Mouse (Mus musculus) kidney, embryonic 14.5 days (tissue): ENCODE results near the gene Dkk1. TPM values are rescaled to one million over a fixed set of nuclear protein-coding genes. Genes with fewer than 3 reads are reported as not detected.
A peak's percentile ranks its signal among the peaks of the same experiment; 100 is the strongest.

Source experiments
- ATAC-seq: fragments of 200-750 bp; cut with Nextera tagmentation; 2 replicates; pipeline ENCODE4 v1.8.0; 2017; ENCODE audit warnings: moderate number of reproducible peaks, mild to moderate bottlenecking, moderate TSS enrichment, moderate library complexity; ENCODE audit not compliant: low FRiP score, low TSS enrichment
- H3K27ac ChIP-seq: fragments of 300-500 bp; sonication (generic); 2 replicates; pipeline ENCODE4 v1.5.1; 2014; ENCODE audit warnings: low read depth, mild to moderate bottlenecking, low read length, moderate library complexity, mixed read lengths
- H3K27me3 ChIP-seq: fragments of 300-500 bp; sonication (generic); 2 replicates; pipeline ENCODE4 v1.6.1; 2014; ENCODE audit warnings: mild to moderate bottlenecking, low read length; ENCODE audit not compliant: control insufficient read depth, insufficient read depth
- H3K36me3 ChIP-seq: fragments of 300-500 bp; sonication (generic); 2 replicates; pipeline ENCODE4 v1.6.1; 2014; ENCODE audit warnings: low read length, mixed read lengths; ENCODE audit not compliant: control insufficient read depth, insufficient read depth
- H3K4me1 ChIP-seq: fragments of 300-500 bp; sonication (generic); 2 replicates; pipeline ENCODE4 v1.6.1; 2014; ENCODE audit warnings: low read length, mixed read lengths; ENCODE audit not compliant: control insufficient read depth, insufficient read depth
- H3K4me2 ChIP-seq: fragments of 300-500 bp; sonication (generic); replicated peaks from 2 replicates; pipeline ENCODE4 v1.6.1; 2014; ENCODE audit warnings: low read depth, mild to moderate bottlenecking, low read length
- H3K4me3 ChIP-seq: fragments of 300-500 bp; sonication (generic); 2 replicates; pipeline ENCODE4 v1.5.1; 2014; ENCODE audit warnings: mild to moderate bottlenecking, low read length
- H3K9ac ChIP-seq: fragments of 300-500 bp; sonication (generic); 2 replicates; pipeline ENCODE4 v1.6.1; 2014; ENCODE audit warnings: low read depth, mild to moderate bottlenecking, low read length, moderate library complexity
- H3K9me3 ChIP-seq: fragments of 300-500 bp; sonication (generic); 2 replicates; pipeline ENCODE4 v1.6.1; 2016; ENCODE audit warnings: low read length; ENCODE audit not compliant: control insufficient read depth
- WGBS: fragments of 180-500 bp; shearing (Covaris S2); extraction: QIAGEN DNeasy Blood & Tissue Kit; methylation state at CpG from one replicate; pipeline ENCODE4 v1.1.7; 2014; 5-methylcytosine and 5-hydroxymethylcytosine counted together
- polyA plus RNA-seq: library from polyadenylated mRNA; unstranded; fragments of >200 nt; fragmentation: Nextera tagmentation; extraction: Ambion mirVana; gene quantifications from 2 replicates; pipeline ENCODE4 v1.2.1, GENCODE M21; 2014

Dkk1 gene
- polyA plus RNA-seq = 31.2 and 37.8 TPM in 2 replicates

DNA sequence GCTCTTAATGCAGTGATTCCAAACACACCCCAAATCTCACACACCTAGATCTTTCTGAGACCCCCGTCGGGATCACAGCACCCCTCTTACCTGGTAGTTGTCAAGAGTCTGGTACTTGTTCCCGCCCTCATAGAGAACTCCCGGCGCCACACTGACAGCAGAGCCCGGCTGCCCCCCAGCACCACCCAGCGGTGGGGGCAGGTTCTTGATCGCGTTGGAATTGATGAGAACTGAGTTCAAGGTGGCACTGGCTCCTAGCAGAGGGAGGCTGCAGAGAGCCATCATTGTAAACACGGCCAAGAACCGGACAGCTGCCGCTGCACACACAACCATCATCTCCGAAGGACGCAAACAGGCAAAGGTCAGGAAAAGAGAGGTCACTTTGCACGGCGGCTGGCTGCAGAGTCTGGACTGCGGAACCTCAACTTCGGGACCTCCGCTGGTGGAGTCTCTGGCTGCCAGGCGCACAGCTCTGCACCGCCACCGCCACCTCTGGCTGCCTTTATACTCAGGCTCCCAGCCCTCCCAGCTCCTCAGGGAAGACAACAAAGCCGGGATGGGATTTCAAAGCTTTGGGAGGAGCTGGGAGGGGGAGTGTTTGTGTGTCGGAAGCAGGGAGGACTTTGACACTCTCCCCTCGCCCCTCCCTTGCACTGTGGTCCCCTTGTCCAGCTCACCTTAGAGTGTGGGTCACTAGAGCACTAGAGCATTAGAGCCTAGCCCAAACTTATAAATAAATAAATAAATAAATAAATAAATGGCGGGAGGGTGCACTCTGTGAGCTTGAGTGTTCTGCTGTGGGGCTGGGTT, at the start of gene Dkk1:
Dkk1 (minus strand) TSS at position 622 of the 810 bp plus-strand sequence.
- peak; percentile 90 for ATAC-seq
- H3K4me1 ChIP-seq = peaks cover 5% of the 10 kb centered on the region; the same call in 1 of the 2 replicates
- no peaks in the 10 kb centered on the region for H3K9me3 ChIP-seq
- peak within 1 kb of the TSS; percentile 54; the same call in 1 of the 2 replicates for H3K9ac ChIP-seq
- H3K4me2 ChIP-seq = peak within 1 kb of the TSS; percentile 68
- WGBS = under 1% methylated on average over 26 of the region's 26 CpGs
- H3K27me3 ChIP-seq = peaks cover 15% of the 10 kb centered on the region; the same call in 1 of the 2 replicates
- peak within 1 kb of the TSS; percentile 52 for H3K4me3 ChIP-seq
- no peaks in the 10 kb centered on the region for H3K36me3 ChIP-seq
- H3K27ac ChIP-seq = no peak within 1 kb of the TSS

DNA sequence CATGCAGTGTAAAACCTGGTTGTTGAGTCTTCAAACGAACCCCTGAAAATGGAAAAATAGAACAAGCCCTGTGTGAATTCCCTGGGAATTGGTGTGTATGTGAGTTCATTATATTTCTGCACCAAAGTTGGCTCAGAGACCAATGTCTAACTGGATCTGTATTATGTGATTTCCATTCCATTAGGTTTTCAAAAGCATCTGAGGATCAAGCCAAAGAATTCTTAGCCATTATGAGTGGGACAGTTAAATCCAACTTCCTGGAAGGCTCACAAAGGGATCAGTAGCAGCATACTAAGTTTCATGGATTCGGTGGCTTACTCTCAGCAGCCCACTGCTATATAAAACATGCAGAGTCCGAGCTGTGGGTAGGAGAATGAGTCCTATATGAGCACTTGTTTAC, 36.9 kb upstream of the Dkk1 start:
- H3K9me3 ChIP-seq = no peaks in the 10 kb centered on the region
- ATAC-seq = no peak
- H3K4me3 ChIP-seq = no peak overlapping the region
- H3K27me3 ChIP-seq = no peaks in the 10 kb centered on the region
- no peak overlapping the region for H3K4me2 ChIP-seq
- H3K4me1 ChIP-seq = no peaks in the 10 kb centered on the region
- no peaks in the 10 kb centered on the region for H3K36me3 ChIP-seq
- WGBS = 83% methylated on average over 3 of the region's 3 CpGs
- H3K9ac ChIP-seq = no peak overlapping the region
- no peak overlapping the region for H3K27ac ChIP-seq

DNA sequence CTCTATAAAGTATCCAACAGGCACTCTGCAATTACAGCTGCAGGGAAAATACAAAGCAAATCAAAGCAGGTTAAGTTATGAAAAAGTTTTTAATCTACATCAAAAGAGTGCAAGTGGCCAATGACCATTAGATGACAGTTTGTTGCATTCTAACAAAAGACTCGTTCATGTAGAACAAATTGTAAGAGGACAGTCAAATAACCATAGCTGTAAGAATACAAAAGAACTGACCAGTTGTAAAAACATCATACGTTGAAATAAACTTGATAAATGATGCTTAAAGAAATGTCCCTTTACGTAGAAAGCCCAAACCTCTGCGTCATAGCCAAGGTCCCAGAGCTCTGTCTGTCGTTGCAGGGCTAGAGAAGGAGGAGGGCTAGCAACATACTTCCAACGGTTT, 15.1 kb upstream of the Dkk1 start:
- H3K36me3 ChIP-seq = no peaks in the 10 kb centered on the region
- WGBS = 73% methylated on average over 6 of the region's 6 CpGs
- no peak for ATAC-seq

DNA sequence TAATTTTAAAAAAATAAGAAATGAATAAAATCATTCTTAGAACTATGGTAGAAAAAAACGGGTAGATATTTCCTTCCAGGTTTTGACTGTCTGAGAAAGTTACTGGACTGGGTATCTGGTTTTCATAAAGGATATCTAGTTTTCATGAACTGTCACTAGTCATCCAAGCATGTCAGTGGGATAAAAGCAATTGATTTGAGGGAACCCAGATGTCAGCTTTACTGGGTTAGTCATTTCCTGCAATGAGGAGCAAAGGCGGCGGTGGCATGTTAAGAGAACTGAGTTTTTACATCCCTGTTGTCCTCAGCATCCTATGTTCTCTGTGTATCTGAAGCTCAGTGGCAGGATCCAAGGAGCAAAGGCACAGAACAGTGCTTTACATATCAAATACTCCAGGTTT, 14.4 kb upstream of the Dkk1 start:
- no peaks in the 10 kb centered on the region for H3K9me3 ChIP-seq
- H3K4me2 ChIP-seq = no peak overlapping the region
- no peaks in the 10 kb centered on the region for H3K27me3 ChIP-seq
- H3K4me1 ChIP-seq = no peaks in the 10 kb centered on the region
- no peak for ATAC-seq
- 86% methylated on average over 3 of the region's 3 CpGs for WGBS
- H3K36me3 ChIP-seq = no peaks in the 10 kb centered on the region
- H3K27ac ChIP-seq = no peak overlapping the region
- H3K9ac ChIP-seq = no peak overlapping the region
- no peak overlapping the region for H3K4me3 ChIP-seq

More for the DNA sequence above, 15.1 kb upstream of the Dkk1 start:
- Histone ChIP-seq H3K4me3 (no peak overlapping the region), H3K9me3 (no peaks in the 10 kb centered on the region), H3K4me1 (no peaks in the 10 kb centered on the region), H3K9ac (no peak overlapping the region), H3K27me3 (no peaks in the 10 kb centered on the region), H3K4me2 (no peak overlapping the region), H3K27ac (no peak overlapping the region)

DNA sequence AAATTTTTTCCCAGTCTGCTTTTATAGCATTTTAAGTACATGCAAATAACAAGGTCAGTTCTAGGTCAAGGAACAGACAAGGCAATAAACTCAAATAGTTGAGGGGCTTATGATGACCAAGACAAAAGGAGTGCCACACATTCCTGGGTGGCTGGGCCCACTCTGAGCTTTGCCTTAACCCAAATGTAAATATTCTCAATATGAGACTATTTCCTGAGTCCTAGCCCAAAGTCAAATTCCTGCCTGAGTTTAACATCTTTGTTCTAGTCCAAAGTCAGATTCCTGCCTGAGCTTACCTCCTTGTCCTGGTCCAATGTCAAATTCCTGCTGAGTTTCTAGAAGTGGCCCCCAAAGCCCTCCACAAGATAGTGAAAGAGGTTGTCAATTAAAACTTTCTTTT, 8.6 kb upstream of the Dkk1 start:
- H3K9me3 ChIP-seq = no peaks in the 10 kb centered on the region
- ATAC-seq = no peak
- H3K9ac ChIP-seq = no peak overlapping the region
- H3K27ac ChIP-seq = no peak overlapping the region
- H3K4me2 ChIP-seq = no peak overlapping the region
- no peaks in the 10 kb centered on the region for H3K36me3 ChIP-seq
- H3K27me3 ChIP-seq = no peaks in the 10 kb centered on the region
- no peak overlapping the region for H3K4me3 ChIP-seq
- no peaks in the 10 kb centered on the region for H3K4me1 ChIP-seq

DNA sequence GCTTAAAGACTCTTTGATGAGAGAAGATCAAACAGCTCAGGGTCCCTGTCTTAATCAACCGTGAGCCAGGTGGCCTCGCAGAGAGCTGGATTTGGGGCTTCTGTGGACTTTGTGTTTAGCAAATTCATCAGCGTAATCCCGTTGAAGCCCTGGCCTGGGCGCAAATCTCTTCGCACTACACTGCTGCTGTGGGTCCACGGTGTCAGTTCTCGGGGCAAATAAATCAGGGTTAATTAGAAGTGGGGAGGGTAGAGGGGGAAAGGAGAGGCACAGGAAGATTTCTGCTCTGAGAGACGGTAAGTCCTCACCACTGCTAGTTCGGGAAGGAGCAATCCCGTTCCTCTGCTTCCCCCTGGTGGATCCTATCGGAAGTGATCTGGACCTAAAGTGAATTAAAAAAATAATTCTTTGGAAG, 5.0 kb upstream of the Dkk1 start:
- Histone ChIP-seq H3K9ac (peak overlapping the region; percentile 25), H3K36me3 (no peaks in the 10 kb centered on the region), H3K4me2 (peak overlapping the region; percentile 40), H3K9me3 (no peaks in the 10 kb centered on the region), H3K4me3 (peak overlapping the region; percentile 25), H3K27ac (no peak overlapping the region), H3K4me1 (peaks cover 5% of the 10 kb centered on the region; the same call in 1 of the 2 replicates), H3K27me3 (0 out of 2 replicates have a peak, but pooled peaks cover 3% of the 10 kb centered on the region)
- ATAC-seq = peak; percentile 77
- WGBS = under 1% methylated on average over 12 of the region's 12 CpGs

DNA sequence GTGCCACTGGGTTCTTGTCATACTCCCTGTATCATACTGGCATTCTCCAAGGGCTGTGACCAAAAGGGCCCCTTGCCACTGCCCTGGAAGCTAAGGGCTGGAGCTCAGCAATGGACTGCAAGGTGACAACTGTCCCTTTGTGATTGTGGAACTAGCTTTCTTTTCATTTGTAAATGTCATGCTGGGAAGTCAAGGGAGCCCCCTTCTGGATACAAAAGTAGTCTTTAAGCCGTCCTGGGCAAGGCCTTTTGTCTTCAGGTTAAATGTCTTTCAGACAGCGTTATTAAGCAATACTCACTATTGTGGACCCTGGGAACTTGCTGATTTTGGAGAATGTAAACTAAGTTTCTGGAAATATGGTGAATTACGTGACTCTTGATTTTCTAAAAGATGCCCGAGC, 4.3 kb upstream of the Dkk1 start:
- peaks cover 5% of the 10 kb centered on the region; the same call in 1 of the 2 replicates for H3K4me1 ChIP-seq
- no peak overlapping the region for H3K27ac ChIP-seq
- H3K9me3 ChIP-seq = no peaks in the 10 kb centered on the region
- no peak for ATAC-seq
- no peaks in the 10 kb centered on the region for H3K36me3 ChIP-seq
- 21% methylated on average over 4 of the region's 4 CpGs for WGBS
- H3K27me3 ChIP-seq = 0 out of 2 replicates have a peak, but pooled peaks cover 9% of the 10 kb centered on the region
- no peak overlapping the region for H3K9ac ChIP-seq
- H3K4me2 ChIP-seq = no peak overlapping the region
- no peak overlapping the region for H3K4me3 ChIP-seq

DNA sequence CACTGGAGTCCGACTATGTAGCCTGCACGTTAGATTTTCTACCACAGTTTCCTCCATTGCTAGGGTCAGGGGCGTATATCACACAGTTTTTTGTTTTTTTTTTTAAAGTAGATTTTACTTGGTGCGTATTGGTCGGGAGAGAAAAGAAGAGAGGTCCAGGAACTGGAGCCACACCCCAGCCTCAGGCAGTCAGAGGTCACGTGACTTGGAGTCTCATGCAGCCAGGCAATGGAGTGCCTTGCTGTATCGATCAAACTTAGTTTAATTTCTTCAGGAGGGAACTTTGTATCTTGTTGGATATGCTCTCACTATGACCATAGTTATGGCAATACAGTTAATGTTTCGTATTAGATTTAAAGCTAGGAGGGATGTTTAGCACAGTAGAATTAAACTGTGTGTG, 2.8 kb upstream of the Dkk1 start:
- Histone ChIP-seq H3K36me3 (no peaks in the 10 kb centered on the region), H3K4me3 (no peak overlapping the region), H3K9me3 (no peaks in the 10 kb centered on the region), H3K4me1 (peaks cover 5% of the 10 kb centered on the region; the same call in 1 of the 2 replicates), H3K9ac (no peak overlapping the region), H3K4me2 (no peak overlapping the region), H3K27me3 (peaks cover 9% of the 10 kb centered on the region; the same call in 1 of the 2 replicates), H3K27ac (no peak overlapping the region)
- no peak for ATAC-seq
- WGBS = 68% methylated on average over 8 of the region's 8 CpGs
